Mouse (Mus musculus) CD4-positive naive resting alpha-beta T cell, adult 57 days (primary cell): ENCODE measurements around the gene Tsfm. TPM values are rescaled to one million over a fixed set of nuclear protein-coding genes. Genes with fewer than 3 reads are reported as not detected.

Source experiments
- total RNA-seq: library from RNA; stranded (reverse); gene quantifications from one replicate; pipeline ENCODE4 v1.2.4, GENCODE M21; 2023

Gene Tsfm
- total RNA-seq, result 23.1 TPM

DNA sequence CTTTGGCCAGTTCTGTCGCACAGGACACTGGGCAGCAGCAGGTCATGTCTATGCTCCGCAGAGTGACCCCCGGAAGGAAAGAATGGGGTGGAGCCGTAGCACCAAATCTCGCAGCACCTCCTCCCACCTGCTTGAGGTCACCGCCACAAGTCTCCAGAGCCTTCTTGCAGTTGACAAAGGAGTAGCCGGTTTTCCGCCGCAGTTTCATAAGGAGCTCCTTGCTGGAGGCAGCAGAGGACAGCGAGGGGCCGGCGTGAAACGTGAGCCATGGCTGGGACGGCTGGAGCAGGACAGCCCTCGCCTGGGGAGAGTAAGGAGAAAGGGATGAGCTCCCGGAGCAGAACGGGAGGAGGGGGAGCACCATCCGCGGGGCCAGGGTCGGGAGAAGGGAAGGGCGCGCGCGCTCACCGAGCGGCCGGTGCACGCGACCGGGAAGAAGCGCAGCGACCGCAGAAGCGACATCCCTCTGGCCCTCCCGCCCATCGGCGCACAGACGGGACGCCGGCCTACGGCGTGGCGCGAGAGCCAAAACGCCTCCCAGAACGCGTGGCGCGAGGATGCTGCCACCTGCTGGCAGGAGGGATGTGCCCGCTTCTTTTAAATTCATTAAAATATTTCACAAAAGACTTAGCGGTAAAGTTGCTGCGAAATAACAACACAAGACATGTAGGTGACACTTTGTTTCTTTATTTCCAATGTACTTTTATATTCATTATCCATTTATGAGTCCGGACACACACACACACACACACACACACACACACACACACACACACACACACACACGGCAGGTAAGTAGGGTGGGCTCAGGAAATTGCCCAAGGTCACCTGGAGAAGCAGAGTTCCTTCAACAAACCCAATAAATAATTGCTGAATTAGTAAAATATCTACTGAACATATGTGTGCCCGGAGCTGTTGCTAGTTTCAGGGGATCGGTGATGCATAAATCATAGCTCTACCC lies at the start of gene Tsfm:
Gene Tsfm, minus strand, starts transcription at position 505 of the 961 bp plus-strand sequence.

DNA sequence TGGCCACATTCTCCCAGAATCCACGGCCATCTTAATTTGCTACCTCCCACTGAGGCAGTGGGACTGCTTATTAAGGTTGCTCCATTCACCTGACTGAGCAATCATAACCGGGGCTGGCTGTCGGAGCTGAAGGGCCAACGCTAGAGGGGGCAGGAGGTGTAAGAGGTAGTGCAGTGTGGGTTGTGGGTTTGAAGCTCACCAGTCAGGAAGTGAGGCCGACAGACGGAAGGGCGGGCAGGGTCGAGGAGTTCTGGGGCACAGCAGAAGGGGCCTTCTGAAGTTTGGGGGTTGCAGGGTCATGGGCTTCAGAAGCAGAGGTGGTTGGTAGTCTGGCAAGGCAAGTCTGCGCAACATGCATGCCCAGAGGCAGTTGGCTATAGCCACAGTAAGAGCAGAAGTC lies 44.4 kb upstream of the Tsfm start, which contains the start of gene Agap2:
Gene Agap2, plus strand, starts transcription at position 205 of the 400 bp plus-strand sequence.

DNA sequence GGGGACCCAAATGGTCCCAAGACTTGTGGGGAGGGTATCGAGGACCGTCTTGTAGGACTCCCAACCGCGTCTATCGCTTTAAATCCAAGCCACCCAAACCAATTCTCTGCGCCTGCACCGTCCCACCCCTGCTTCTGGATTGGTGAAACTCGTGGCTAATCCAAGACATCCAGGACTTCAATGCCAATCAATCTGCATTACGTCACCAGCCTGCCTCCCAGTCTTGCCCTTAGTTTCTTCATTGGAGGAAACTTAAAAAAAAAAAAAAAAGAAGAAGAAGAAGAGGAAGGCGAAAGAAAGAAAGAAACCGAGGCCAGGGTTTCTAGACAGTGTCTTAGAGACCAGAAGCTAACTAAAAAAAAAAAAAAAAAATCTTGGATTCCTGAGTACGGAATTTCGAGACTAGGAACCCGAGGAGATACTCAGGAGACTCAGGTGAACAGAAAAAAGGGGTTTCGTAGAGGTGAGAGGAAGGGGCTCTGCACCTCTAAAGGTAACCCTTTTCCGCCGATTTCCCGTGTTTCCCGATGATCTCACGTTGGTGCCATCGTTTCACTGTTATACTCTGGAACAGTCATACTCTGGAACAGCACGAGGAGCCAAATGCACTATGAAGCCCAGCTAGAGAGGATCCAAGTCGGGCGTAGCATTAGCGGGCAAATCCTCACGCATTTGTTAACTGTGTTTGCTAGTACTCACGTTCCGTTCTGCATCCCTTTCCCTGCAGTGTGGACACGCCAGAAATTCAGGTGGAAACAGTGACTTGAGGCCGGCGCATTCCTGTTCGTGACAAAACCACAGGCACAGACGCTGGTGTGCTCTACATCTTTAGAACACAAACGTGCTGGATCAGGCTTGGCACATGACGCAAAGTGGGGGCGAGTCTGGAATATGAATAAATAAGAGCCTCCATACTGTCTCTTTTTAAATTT lies 39.8 kb upstream of the Tsfm start, which contains the start of gene Tspan31:
Gene Tspan31, minus strand, starts transcription at position 75 of the 932 bp plus-strand sequence.

DNA sequence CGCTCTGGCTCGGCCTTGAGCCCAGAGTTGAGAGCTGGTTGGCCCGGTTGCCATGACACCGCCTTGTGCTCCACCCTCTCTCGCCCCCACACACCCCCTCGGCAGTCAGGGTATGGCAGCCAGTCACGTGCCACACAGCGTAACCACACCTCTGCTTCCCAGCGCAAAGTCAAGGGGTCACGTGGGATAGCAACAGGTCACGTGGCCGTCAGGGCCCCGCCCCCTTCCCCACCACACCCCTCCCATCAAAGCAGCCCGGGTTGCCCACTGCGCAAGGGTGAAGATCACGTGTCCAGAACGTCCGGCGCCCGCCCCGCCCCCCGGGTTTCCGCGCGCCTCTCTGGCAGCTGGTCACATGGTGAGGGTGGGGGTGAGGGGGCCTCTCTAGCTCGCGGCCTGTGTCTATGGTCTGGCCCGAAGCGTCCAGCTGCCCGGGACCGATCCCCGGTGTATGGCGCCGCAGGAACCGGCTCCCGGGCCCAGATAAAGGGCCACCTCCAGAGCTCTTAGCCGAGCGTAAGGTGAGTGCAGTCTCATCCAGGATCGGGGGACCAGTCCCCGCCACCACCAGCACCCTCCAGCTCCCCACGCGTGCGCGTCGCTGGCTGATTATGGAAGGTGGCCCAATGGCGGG lies 32.7 kb upstream of the Tsfm start, which contains the start of gene Cdk4:
Gene Cdk4, plus strand, starts transcription at position 296 of the 634 bp plus-strand sequence.

DNA sequence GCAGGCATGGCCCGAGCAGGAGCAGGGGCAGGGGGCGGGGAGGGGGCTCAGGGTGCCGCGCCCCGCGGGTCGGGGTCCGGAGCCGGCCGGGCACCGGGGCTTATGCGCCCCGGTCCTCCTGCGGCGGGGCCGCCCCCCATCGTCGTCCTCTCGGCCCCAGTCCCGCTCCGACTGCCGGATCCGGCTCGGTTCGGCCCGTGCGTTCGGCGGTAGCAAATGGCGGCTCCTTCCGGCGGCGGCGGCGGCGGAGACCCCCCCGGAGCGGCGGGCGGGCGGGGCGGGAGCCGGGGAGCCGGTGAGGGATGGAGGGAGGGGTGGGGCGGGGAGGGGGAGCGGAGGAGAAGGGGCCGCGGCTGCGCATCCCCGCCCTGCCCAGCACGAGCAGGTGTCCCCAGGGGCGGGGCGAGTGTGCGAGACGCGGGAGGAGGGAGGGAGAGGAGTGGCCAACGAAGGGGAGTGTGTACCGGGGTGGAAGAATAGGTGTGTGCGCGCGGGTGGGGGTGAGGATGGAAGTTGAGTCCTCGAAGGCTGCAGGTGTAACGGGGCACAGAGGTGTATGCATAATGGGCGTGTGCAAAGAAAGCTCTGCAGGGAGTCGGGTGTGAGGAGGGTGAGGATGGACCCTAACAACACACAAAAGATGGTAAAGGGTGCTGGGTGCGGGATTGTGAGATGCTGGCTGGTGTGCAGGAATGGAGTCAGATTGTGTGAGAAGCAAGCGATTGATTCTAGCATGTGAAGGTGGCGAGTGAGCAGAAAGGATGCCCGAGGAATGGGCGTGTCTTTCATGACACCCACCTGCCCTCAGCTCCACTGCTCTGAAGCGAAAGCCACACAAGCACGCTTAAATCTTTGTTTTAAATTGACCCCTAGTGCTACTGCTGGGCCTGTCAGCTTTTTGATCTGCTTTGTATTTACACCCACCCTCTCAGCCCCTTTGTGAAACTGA lies 29.6 kb upstream of the Tsfm start, which contains the start of gene March9:
Gene March9, minus strand, starts transcription at position 217 of the 949 bp plus-strand sequence.

DNA sequence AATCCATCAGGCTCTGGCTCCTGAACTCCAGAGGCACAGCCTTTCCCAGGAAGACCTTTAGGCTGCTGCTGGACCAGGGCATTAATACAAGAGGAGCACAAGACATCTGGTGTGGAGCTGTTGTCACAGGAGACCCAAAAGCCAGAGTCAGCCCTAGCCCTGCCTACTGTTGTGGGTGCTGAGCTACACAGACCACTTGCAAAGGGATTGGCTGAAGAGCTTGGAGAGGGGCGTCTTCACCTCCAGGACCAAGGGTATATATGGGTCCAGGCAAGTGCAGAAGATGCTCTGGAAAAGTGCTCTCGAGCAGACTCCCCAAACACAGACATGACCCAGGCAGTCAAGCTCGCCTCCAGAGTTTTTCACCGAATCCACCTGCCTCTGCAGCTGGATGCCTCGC lies 17.3 kb upstream of the Tsfm start, which contains the start of gene Cyp27b1:
Gene Cyp27b1, plus strand, starts transcription at position 297 of the 400 bp plus-strand sequence.

DNA sequence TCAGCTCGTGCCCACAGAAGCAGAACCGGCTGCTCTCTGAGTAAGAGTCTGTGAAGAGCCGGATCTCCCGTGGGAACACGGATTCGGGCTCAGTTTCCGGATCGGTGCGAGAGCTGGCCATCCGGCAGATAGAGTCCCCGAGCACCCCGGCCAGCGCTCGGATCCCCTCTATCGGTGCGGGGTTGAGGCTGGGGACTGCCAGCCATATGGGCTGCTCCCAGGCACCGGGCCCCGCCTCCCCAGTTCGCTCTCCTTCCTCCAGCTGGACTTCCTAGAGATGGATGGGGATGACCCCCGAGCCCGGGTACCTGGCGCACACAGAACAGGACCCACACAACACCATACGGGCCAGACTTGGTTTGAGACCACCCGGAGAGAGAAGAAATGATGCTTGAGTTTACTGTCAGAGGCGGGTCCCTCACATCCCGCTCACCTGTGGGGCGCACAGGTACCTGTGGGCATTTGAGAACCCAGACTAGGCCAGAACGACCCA lies 10.7 kb upstream of the Tsfm start, which contains the start of the genes Mettl1 and Eef1akmt3:
Gene Mettl1, plus strand, starts transcription at position 141 of the 493 bp plus-strand sequence.
Gene Eef1akmt3, minus strand, starts transcription at position 240 of the 493 bp plus-strand sequence.

DNA sequence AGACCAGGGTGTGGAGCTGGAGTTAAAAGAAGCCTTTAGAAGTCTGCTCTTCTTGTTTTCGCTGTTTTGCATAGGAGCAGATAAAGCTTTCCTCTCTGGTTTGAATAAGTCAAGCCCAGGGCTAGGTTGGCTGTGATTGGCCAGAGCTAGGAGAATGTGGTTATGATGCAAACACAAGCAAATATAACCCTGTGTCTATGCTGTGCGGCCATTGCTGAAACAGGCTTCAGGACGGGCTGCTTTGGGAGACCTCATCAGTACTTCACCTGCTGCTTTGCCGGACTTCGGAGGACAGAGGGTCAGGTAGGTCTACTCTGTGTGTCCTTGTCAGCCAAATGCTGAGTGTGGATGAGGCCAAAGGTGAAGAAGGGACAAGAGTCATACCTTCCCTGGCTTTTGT lies 30.1 kb downstream of the Tsfm start, which contains the start of gene Avil:
Gene Avil, plus strand, starts transcription at position 181 of the 400 bp plus-strand sequence.

DNA sequence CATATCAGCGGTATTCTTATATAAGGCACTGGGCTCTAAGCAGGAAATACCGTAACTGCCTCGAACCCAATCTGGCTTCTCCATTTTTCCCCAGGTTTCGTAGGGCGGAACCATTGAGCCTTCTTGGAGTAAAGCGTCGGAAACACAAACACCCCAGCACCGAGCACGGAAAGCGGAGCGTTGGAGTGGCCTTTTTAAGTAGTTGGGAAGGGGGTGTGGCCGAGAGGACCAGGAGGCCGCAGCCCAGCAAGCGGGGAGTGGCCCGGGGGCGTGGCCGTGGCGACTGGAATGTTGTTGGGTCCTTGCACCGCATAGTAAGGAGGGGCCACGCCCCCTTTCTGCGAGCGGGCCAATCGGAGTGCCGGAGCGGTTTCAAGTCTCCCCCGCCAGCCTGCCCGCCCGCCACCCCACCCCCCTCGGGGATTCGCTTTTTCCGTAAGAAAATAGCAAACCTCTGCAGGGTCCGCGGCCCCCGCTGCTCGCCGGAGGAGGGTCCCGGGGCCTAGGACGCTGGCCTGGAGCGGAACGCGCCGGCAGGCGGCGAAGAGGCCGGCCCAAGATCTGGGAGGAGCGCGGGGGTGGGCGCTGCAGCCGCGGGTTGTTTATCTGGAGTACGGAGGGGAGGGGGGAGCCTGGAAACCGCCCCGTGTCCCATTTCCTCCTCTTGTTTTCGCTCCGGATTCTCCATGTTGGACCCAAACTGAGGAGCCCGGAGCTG lies 52.2 kb downstream of the Tsfm start, which contains the start of gene Ctdsp2:
Gene Ctdsp2, plus strand, starts transcription at position 441 of the 718 bp plus-strand sequence.

Other genes starting within 250 kb of the Tsfm start
- 6.3 TPM for gene Atp23, start 129.5 kb downstream of the Tsfm start, total RNA-seq
- gene Ctdsp2, start 52.1 kb downstream of the Tsfm start, total RNA-seq, result 101 TPM
- 1.7 TPM for gene Avil, start 30.1 kb downstream of the Tsfm start, total RNA-seq
- 20.2 TPM for gene Mettl1, start 10.6 kb upstream of the Tsfm start, total RNA-seq
- not detected for gene Eef1akmt3, start 10.7 kb upstream of the Tsfm start, total RNA-seq
- gene Cyp27b1, start 17.4 kb upstream of the Tsfm start, total RNA-seq, result not detected
- gene March9, start 29.3 kb upstream of the Tsfm start, total RNA-seq, result 3.9 TPM
- 107 TPM for gene Cdk4, start 32.7 kb upstream of the Tsfm start, total RNA-seq
- 7.9 TPM for gene Tspan31, start 39.4 kb upstream of the Tsfm start, total RNA-seq
- gene Agap2, start 44.4 kb upstream of the Tsfm start, total RNA-seq, result 146 TPM
- 87.9 TPM for gene Os9, start 90.3 kb upstream of the Tsfm start, total RNA-seq
- gene B4galnt1, start 134.4 kb upstream of the Tsfm start, total RNA-seq, result 652 TPM
- gene Slc26a10, start 149.8 kb upstream of the Tsfm start, total RNA-seq, result 1.8 TPM
- 2.2 TPM for gene Arhgef25, start 159.2 kb upstream of the Tsfm start, total RNA-seq
- gene Dtx3, start 164.9 kb upstream of the Tsfm start, total RNA-seq, result 65.3 TPM
- gene Pip4k2c, start 180.7 kb upstream of the Tsfm start, total RNA-seq, result 40.5 TPM
- 0.44 TPM for gene Kif5a, start 232.5 kb upstream of the Tsfm start, total RNA-seq
- gene Dctn2, start 235.5 kb upstream of the Tsfm start, total RNA-seq, result 104 TPM